Mouse (Mus musculus) neural tube, embryonic 10.5 days (tissue): ENCODE measurements around the gene Aqp3.

Experiments used
- DNase-seq: peaks from one replicate; pipeline ENCODE4 v3.0.0-alpha.2; 2017; ENCODE audit warnings: low spot score; ENCODE audit errors: extremely low spot score

The Aqp3 gene

GRCm38 (mm10) chr4:41097871-41098576 is at the start of gene Aqp3:
TSS of gene Aqp3 (minus strand) at chr4:41098183.
- DNase-seq: peak; percentile 53

DNA sequence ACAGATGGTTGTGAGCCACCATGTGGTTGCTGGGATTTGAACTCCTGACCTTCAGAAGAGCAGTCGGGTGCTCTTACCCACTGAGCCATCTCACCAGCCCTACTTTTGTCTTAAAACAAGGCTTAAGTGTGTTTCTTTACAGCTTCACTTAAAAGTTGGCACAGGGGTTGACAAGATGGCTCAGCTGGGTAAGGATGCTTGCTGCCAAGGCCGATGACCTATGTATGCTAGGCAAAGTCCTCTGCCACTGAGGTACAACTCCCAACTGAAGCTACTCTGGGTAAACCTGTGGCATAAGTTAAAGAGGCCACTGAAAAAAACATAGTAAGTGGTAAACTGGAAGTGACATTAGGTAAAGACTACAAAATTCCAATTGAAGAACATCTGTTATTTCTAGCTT is 44.6 kb upstream of the Aqp3 start:
- no peak for DNase-seq

GRCm38 (mm10) chr4:41140174-41140875 is 42.3 kb upstream of the Aqp3 start:
- no peak for DNase-seq

DNA sequence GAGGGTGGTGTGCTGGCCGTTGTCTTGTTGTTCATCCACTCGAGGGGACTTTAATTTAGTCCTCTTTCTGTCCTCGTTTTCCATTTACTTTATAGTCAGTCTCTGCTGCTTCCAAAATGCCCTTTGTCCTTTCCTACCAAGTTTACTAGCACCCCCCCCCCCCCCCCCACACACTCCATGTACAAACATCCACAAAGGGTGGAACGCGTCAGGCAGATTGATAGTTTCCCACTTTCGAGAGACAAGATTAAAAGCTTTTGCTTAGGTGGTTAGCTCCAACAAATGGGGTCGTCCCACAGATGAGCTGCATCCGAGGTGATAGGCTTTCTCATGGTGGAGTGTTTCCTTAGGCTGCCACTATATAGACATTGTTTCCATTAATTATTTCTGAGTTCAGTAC is 38.8 kb upstream of the Aqp3 start:
- no peak for DNase-seq

DNA sequence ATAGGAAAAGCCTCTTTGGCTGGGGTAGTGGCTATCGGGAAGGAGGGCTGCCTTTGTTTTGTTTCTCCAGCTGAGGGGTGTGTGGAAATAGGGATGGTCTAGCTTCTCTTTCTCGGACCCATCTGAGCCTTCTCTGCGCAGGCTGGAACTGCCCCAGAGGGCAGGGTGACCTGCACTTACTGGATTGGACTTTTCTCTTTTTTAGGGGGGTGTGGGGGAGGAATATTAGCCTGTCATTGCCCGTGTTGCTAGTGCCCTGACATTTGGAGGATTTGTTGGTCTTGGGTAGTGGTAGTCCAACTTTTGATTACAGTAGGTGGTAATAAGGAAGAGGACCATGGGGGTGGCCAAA is 38.4 kb upstream of the Aqp3 start:
- no peak for DNase-seq

DNA sequence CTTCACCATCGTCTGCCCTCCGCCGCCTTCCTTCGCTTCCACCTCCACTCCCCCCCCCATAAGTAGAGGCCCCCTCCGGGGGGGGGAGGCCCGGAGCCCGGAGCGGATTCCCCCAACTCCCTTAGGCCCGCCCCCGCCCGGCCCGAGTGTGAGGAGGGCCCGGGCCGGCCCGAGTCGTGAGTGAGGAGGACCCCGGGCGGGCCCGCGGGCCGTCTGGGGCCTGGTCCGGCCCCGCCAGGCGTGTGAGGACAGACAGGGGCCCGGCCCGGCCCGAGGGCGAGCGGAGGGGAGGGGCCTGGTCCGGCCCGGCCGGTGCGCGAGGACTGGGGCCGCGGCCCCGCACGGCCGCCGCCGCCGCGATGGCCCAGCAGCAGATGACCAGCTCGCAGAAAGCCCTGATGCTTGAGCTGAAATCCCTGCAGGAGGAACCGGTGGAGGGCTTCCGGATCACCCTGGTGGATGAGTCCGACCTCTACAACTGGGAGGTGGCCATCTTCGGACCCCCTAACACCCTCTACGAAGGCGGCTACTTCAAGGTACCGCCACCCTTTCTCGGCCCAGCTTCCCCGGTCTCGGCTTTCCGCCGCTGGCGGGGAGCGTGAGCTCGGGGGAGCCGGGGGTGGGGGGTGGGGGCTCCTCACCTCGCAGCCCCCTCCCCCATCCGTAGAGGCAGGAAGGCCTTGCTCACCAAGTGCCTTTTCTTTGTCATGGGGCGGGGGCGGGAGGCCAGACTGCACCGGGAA is 37.9 kb upstream of the Aqp3 start, which contains the start of gene Ube2r2:
Gene Ube2r2, plus strand, starts transcription at position 33 of the 743 bp plus-strand sequence.
- DNase-seq: peak; percentile 88

GRCm38 (mm10) chr4:41134935-41135710 is 37.1 kb upstream of the Aqp3 start:
- DNase-seq: peak; percentile 87

DNA sequence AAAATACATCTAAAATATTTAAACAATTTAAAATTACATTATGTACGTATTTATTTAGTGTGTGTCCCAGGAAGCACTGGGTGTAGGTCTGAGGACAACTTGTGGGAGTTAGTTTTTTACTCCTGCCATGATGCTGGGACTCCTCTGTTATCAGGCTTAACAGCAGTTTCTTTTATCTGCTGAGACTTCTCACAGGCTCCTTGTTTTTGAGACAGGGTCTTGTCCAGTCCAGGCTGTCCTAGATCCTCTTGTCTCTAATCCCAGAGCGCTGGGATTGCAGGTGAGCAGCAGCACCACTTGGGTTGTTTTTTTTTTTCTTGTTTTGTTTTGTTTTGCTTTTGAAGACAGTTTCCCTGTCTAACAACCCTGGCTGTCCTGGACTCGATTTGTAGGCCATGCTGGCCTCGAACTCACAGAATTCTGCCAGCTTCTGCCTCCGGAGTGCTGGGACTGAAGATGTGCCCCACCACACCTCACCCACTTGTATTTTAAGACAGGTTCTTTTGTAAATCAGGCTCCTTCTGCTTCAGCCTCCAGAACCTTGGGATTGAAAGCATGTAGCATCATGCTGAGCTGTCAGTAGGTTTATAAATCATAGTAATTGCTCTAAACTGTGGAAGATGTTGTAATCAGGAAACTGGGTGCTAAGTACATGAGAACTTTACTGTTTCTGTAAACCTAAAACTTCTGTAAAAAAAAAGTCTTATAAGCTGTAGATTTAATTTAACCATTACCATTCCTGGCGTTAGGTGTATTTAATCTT is 35.7 kb upstream of the Aqp3 start:
- no peak for DNase-seq

DNA sequence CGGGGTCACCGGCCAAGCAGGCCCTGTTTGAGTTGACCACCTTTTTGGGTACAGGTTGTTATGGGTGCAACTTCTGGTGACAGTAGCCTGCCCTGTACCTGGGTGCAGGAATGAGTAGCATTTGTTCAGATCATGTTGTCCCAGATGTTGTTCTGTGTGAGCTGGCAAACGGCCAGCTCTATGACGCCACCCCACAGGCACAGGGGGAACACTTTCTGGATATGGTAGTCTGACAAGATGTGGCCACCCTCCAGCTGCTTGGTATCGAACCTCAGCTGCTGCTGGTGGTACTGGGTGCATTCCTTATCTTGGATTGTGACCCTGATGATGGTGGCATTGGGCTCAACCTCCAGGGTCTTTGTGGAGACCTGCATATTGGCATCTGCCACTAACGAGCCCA is 34.5 kb upstream of the Aqp3 start:
- DNase-seq: no peak

DNA sequence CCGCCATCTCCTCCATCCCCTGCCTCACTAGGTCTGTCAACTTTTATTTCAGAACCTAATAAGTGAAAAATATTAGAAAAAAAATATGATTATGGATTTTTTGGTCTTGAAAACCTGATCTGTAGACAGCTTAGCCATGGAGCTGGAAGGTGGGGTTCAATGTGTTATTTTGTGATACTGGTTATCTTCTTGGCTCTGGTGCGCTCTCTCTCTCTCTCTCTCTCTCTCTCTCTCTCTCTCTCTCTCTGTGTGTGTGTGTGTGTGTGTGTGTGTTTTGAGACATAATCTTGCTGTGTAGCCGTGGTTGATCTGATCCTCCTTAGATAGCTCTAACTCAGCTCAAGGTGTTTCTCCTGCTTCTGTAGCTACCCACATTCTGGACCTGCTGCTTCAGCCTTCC is 31.9 kb upstream of the Aqp3 start:
- DNase-seq: no peak

- peak; percentile 32 for DNase-seq
These were observed 31.4 kb upstream of the Aqp3 start for GRCm38 (mm10) chr4:41129406-41129805.

DNA sequence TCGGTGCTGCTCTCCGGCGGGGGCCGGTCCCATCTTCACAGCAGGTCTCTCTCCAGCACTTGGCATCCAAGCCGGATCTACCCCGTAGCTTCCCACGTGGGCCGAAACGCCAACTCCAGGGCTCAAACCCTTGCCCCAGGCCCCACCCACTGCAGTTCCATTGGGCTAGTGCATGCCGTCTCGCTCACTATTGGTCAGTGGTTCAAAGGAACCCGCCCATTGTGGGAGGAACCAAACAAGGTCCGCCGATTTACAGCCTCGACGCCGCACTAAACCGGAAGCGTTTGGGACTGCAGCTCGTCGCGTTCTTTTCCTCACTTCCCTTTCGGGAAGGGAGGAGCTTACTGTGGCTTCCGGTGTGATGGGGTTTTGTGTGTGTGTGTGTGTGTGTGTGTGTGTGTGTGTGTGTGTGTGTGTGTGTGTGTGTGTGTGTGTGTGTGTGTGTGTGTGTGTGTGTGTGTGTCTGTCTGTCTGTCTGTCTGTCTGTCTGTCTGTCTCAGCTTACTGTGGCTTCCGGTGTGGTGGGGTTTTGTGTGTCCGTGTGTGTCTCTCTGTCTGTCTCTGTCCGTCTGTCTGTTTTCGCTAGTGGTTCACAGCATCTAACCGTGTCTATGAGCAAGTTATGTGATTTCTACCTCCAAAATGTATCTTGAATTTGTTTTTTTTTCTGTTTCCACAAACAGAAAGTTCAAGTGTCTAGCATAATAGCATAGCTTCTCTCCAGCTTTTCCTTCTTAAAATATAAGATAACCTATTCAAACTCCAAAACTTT is 26.4 kb upstream of the Aqp3 start, which contains the start of gene Nol6:
Gene Nol6, minus strand, starts transcription at position 276 of the 772 bp plus-strand sequence.
- peak; percentile 94 for DNase-seq

DNA sequence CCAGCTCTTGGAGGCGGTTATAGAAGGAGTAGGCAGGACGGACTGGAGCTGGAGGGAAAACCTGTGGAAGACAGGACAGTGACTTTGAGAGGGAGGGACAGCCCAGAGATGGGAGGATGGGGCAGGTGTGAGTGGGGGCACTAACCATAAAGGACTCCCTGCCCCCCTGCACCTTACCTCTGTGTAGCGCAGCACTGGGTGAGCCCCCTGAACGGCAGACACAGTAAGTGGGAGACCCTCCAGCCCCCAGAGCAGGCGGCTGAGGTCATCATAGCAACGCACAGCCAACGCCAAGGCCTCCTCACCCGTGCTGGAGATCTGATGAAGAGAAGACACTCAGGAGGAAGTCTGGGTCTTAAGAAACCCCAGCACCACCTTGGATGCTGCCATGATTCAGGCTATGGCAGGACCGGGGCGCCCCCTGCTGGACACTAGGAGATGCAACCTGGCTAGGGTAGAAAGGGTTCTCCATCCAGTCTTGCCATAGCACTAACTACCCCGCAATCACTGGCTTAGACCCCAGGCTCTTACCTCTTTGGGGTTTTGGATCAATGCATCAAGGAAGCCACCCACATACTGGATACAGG is 20.8 kb upstream of the Aqp3 start:
- peak; percentile 63 for DNase-seq

- DNase-seq: no peak
These were observed 18.8 kb upstream of the Aqp3 start for GRCm38 (mm10) chr4:41116817-41117216.

DNA sequence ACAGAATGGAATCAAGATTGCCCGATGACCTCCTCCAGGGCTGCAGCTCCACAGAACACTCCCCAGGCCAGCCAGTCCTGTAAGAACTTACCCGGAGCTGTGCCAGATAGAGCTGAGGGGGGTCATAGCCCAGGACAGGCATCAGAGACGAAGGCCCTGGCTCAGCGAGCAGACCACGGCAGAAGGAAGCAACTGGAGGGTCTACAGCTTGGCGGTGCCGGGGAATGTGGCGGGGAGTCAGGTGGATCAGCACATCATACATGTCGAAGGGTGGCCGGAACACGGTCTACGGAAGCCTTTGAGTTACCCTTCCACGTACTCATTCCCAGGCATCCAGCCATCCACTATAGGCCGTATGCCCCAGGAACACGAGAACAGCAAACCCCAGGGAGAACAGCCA is 17.8 kb upstream of the Aqp3 start:
- DNase-seq: no peak

- DNase-seq: no peak
These were observed 17.1 kb upstream of the Aqp3 start for GRCm38 (mm10) chr4:41115074-41115473.

GRCm38 (mm10) chr4:41114358-41115070 is 16.5 kb upstream of the Aqp3 start:
- DNase-seq: no peak

GRCm38 (mm10) chr4:41108717-41109425 is 10.9 kb upstream of the Aqp3 start:
- DNase-seq: no peak
